Mouse (Mus musculus) layer of hippocampus, adult 9-10 months (tissue): ENCODE results near the gene Kif26b.

Experiments
- DNase-seq: peaks from one replicate; pipeline ENCODE4 v3.0.0; 2022; ENCODE audit warnings: low spot score

Kif26b gene

GRCm38 (mm10) chr1:178720821-178721220 lies 191.9 kb downstream of the Kif26b start:
- no peak for DNase-seq

GRCm38 (mm10) chr1:178722793-178723192 lies 193.9 kb downstream of the Kif26b start:
- no peak for DNase-seq

GRCm38 (mm10) chr1:178725536-178725935 lies 196.6 kb downstream of the Kif26b start:
- DNase-seq: no peak

- DNase-seq: no peak
Observed at GRCm38 (mm10) chr1:178728256-178728655, 199.3 kb downstream of the Kif26b start.

DNA sequence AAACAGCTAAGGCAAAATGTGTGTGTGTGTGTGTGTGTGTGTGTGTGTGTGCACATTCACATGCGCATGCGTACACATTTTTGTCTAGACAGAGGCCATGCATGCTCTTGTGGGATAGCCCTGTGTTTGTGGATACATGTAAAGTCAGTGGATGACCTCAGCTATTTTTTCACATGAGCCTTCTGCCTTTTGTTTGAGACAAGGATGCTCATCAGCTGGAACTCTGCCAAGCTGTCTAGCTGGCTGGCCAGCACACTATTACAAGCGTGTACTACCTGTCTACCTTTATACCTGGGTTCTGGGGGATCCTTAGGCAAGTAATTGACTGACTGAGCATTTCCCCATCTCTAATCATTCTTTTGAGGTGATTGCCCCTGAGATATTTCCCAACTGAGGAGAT lies 201.3 kb downstream of the Kif26b start:
- DNase-seq: no peak

DNA sequence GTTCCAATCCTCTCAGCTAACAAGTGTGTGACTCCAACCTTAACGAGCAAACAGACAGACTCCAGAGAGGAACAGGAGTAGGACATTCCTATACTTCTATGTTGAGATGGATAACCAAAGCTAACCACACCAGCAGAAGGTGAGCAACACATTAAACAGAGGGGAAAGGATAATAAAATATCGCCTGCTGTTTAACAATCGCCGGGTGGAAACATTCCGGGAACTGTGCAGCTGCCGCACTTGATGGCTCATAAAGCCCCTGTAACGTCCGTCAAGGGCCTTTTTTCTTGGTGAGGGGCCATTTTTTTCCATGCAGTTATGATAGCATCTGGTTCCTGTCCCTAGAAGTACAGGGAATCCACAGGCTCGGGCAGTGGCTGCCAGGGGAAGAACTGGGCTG lies 204.1 kb downstream of the Kif26b start:
- DNase-seq: no peak

- no peak for DNase-seq
Observed at GRCm38 (mm10) chr1:178734576-178734975, 205.7 kb downstream of the Kif26b start.

- DNase-seq: no peak
Observed at GRCm38 (mm10) chr1:178736931-178737330, 208.0 kb downstream of the Kif26b start.

- DNase-seq: no peak
Observed at GRCm38 (mm10) chr1:178743820-178744219, 214.9 kb downstream of the Kif26b start.

DNA sequence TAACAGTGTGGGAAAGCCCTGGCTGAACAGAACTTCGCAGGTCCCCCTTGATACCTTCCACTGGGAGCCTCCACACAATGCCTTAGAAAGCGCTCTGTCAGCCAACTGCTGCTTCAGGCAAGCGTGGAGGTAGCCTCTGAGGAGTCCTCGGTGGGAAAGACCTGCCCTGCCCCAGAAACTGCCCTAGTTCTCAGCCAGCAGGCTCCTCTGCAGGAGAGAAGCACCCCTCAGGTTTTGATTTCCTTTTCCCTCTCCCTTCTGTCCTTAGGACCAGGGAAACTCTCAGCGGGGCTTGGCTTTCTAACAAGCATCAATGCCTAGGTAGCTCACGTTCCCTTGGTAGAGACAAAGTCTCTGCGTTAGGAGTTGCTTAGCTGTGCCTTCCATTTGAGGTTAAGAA lies 215.6 kb downstream of the Kif26b start:
- DNase-seq: no peak

- no peak for DNase-seq
Observed at GRCm38 (mm10) chr1:178744961-178745360, 216.0 kb downstream of the Kif26b start.

DNA sequence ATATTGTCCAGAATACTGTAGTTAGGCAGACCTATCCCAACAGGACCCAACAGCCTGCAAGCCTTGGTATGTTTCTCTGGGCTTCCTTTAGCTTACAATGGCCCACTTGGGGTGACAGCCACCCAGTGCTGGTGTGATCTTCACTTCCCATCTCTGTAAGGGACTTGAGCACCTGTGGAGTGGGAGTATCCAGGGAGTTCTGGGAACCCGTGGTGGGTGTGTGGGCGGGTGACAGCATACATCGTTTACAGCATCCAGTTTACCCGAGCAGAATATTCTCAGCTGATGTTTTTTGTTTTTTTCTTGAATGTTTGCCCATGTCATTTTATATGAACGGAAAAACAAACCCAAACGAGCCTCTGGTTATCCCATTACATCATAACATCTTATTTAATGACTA lies 216.5 kb downstream of the Kif26b start:
- no peak for DNase-seq

DNA sequence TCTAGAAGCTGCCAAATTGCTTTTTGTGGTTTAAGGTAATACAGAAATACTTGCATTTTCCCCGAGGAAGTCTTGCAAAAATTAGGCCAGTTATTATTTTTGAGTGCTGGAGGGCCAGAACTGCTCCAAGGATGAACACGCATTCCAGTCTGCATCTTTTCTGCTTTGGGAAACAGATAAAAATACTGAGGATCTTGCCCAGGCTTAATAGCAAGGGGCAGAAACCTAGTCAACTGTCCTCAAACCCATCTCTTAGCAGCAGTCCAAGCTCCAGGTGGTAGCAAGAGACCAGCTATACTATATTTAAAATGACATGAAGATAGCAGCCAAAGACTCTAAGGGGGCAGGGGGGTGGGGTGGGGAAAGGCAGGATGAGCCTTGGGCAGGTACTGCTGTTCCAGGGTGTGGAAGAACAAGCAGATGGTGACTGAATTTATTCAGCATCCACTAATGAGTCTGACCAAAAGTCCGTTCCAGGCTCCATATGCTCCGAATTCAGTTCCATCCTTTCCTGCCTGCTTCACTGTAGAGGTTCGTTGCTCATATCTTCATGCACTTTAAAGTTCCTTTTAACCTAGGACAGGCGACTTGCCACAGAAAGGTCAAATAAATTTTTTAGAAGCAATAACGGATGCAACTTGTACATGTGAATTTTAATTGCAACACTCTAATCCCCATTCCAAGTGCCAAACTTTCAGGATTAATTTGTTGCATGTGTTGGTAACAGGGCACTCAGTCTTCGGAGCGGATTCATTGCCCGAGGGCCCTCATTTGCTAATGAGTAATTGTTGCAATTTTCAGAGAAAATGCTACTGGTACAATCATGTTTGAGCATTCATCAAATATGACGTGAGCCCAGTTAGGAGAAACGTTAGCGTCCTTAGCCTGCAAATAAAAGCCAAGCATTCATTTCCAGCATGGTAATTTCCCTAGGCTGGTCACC lies 218.6 kb downstream of the Kif26b start:
- no peak for DNase-seq

DNA sequence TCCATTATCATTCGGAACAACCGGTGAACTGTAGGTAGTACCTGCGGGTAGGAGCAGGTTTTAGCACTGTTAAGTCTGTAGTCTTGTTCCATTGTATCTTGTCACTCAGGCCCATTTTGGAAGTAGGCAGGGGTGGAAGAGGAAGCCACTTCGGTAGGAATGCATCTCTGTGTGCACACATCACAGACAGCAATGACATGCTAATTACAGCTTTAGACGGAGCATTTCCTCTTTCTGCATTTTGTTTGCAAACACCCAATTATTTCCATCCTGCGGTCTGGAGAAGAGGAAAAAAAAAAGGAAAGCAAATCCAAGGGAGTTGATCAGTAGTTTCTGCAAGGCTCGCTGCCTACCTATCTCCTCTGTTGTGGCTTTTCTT lies 219.3 kb downstream of the Kif26b start:
- no peak for DNase-seq

GRCm38 (mm10) chr1:178748617-178749016 lies 219.7 kb downstream of the Kif26b start:
- DNase-seq: no peak

GRCm38 (mm10) chr1:178749786-178750185 lies 220.9 kb downstream of the Kif26b start:
- DNase-seq: no peak

GRCm38 (mm10) chr1:178758441-178758840 lies 229.5 kb downstream of the Kif26b start:
- DNase-seq: no peak

- no peak for DNase-seq
Observed at GRCm38 (mm10) chr1:178762125-178762741, 233.3 kb downstream of the Kif26b start.

DNA sequence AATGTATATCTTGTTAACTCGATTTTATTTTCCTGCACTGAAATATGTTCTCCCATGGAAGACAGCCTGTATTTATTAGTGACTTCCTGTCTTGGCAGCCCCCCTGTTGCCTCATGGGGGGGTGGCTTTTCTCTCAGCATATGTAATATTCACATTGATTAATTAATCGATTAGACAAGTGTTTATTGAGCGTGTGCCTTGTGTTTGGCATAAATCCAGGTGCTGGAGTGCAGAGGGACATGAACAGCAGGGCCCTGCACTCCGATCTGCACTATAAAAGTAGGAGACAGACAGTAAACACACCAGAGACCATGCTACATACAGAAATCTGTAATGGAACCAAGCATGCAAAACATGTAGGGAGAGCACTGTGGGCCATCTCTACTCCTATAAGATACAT lies 236.0 kb downstream of the Kif26b start:
- DNase-seq: no peak

DNA sequence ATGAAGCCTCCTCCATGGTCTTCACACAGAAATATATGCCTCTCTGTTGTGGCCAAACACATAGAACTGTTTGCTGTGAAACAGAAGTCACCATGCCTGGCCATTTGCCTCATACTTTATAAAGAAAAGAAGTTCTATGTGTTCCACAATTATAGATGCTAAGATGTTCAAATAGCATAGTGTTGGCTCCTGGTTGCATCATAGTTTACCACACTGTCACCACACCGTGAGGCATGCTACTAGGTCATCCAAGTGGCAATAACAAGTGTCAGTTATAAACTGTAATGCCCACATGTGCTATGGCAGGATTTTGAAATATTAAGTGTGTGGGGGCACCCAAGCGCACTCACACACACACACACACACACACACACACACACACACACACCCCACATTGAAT lies 236.7 kb downstream of the Kif26b start:
- no peak for DNase-seq

GRCm38 (mm10) chr1:178768976-178769375 lies 240.1 kb downstream of the Kif26b start:
- no peak for DNase-seq

GRCm38 (mm10) chr1:178769988-178770387 lies 241.1 kb downstream of the Kif26b start:
- no peak for DNase-seq

- no peak for DNase-seq
Observed at GRCm38 (mm10) chr1:178770626-178771362, 241.9 kb downstream of the Kif26b start.
